In the genomic region with DNA sequence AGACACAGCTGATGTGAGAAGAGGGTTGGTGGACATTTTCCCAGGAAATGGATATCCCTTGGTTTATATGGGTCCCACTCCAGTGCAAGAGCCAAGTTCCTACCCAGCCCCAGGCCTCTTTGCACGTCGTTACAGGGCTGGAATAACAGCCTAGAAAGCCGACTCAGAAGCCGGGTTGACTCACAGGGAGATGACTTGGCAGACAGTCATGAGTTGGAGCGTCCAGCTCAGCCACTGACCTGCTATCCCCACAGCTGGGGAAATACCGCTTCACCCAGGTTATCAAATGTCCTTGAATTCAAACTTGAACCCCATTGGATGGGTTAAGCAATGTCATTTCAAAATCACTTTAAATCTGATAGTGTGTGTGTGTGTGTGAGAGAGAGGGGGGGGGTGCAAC, we compare ENCODE assay signal across 16 mouse cellular contexts. TPM values are rescaled to one million over a fixed set of nuclear protein-coding genes. Genes with fewer than 3 reads are reported as not detected.
A peak's percentile ranks its signal among the peaks of the same experiment; 100 is the strongest.
DNase-seq lines count a peak whose midpoint lies in the region; ATAC-seq lines count a peak whose summit lies in the region.
"Had no signal": no experiment of that assay in that cellular context is flagged by ENCODE, and none has a peak within 500 bp of the region (broad histone marks: within the 10 kb centered on the region; RNA-seq: fewer than 3 reads in every experiment).

No protein-coding gene starts in this region.

- 73% methylated on average over 6 of the region's 6 CpGs for WGBS in intestine, embryonic 14.5 days
- WGBS in intestine, embryonic 15.5 days = 59% methylated on average over 6 of the region's 6 CpGs

- no peak overlapping the region for H3K4me3 ChIP-seq in intestine, embryonic 14.5 days (ENCODE audit: low read depth, low read length)
- no peak overlapping the region for H3K4me3 ChIP-seq in intestine, embryonic 15.5 days (replicated peaks)
- H3K4me3 ChIP-seq: embryonic facial prominence, embryonic 12.5 days; forebrain, embryonic 10.5 days; heart, embryonic 13.5 days; limb, embryonic 13.5 days; midbrain, embryonic 12.5 days had no signal

- H3K36me3 ChIP-seq in intestine, embryonic 14.5 days (ENCODE audit: control insufficient read depth, insufficient read depth, low read length) = no peaks in the 10 kb centered on the region
- H3K36me3 ChIP-seq in intestine, embryonic 15.5 days = no peaks in the 10 kb centered on the region
- H3K36me3 ChIP-seq: embryonic facial prominence, embryonic 12.5 days; forebrain, embryonic 10.5 days; heart, embryonic 13.5 days; limb, embryonic 13.5 days; midbrain, embryonic 12.5 days had no signal

- ATAC-seq in intestine, embryonic 14.5 days (replicated peaks; ENCODE audit: low FRiP score, low TSS enrichment, low read depth) = no peak
- no peak for ATAC-seq in intestine, embryonic 15.5 days
- ATAC-seq: hindbrain, embryonic 16.5 days had no signal

- H3K27ac ChIP-seq in intestine, embryonic 14.5 days (ENCODE audit: low read depth) = no peak overlapping the region
- H3K27ac ChIP-seq in intestine, embryonic 15.5 days = no peak overlapping the region
- H3K27ac ChIP-seq: embryonic facial prominence, embryonic 12.5 days; forebrain, embryonic 10.5 days; heart, embryonic 13.5 days; limb, embryonic 13.5 days; midbrain, embryonic 12.5 days had no signal

- H3K9ac ChIP-seq in intestine, embryonic 14.5 days (ENCODE audit: low read length) = no peak overlapping the region
- H3K9ac ChIP-seq in intestine, embryonic 15.5 days = no peak overlapping the region
- H3K9ac ChIP-seq: embryonic facial prominence, embryonic 12.5 days; heart, embryonic 13.5 days; limb, embryonic 13.5 days; midbrain, embryonic 12.5 days had no signal

- peak; percentile 45 for DNase-seq in intestine, embryonic 14.5 days (ENCODE audit: low spot score)
- DNase-seq in MN1 (ENCODE audit: low spot score) (peak; percentile 74), adipocyte (ENCODE audit: low spot score) (peak; percentile 70)
- peak; percentile 36 for DNase-seq in gastrocnemius, postnatal 10 days
- no peak for DNase-seq in frontal cortex, postnatal 36 days (ENCODE audit: low spot score in 2 of 2)
- DNase-seq in urinary bladder, postnatal 10 days (ENCODE audit: low spot score) = no peak
- DNase-seq: kidney, adult 8-10 months; kidney, postnatal 4 days; right cerebral cortex, postnatal 4 days had no signal

- H3K4me1 ChIP-seq in intestine, embryonic 14.5 days (replicated peaks; ENCODE audit: control insufficient read depth, insufficient read depth, low read length) = peaks cover 3% of the 10 kb centered on the region
- no peaks in the 10 kb centered on the region for H3K4me1 ChIP-seq in intestine, embryonic 15.5 days (replicated peaks)

- H3K4me2 ChIP-seq in intestine, embryonic 14.5 days (ENCODE audit: low read length) = no peak overlapping the region
- H3K4me2 ChIP-seq in intestine, embryonic 15.5 days (replicated peaks) = no peak overlapping the region
- H3K4me2 ChIP-seq: embryonic facial prominence, embryonic 12.5 days; midbrain, embryonic 12.5 days had no signal

- H3K27me3 ChIP-seq in intestine, embryonic 14.5 days (replicated peaks; ENCODE audit: control insufficient read depth, insufficient read depth, low read length) = no peaks in the 10 kb centered on the region
- H3K27me3 ChIP-seq in intestine, embryonic 15.5 days (replicated peaks) = no peaks in the 10 kb centered on the region
- H3K27me3 ChIP-seq: embryonic facial prominence, embryonic 12.5 days; heart, embryonic 13.5 days; limb, embryonic 13.5 days; midbrain, embryonic 12.5 days had no signal

- H3K9me3 ChIP-seq in intestine, embryonic 14.5 days (ENCODE audit: control insufficient read depth, low read length) = no peaks in the 10 kb centered on the region
- no peaks in the 10 kb centered on the region for H3K9me3 ChIP-seq in intestine, embryonic 15.5 days
- H3K9me3 ChIP-seq: embryonic facial prominence, embryonic 12.5 days; forebrain, embryonic 10.5 days; heart, embryonic 13.5 days; limb, embryonic 13.5 days; midbrain, embryonic 12.5 days had no signal

RNA-seq across cellular contexts. Expression of a gene that starts 29.9 kb away (rescaled TPM):
- 36.9 and 38.0 TPM in 2 replicates for polyA plus RNA-seq in intestine, embryonic 14.5 days (2014; fragmentation: Nextera tagmentation; extraction: Ambion mirVana)
- polyA plus RNA-seq in intestine, embryonic 15.5 days (2015; fragmentation: Nextera tagmentation; extraction: Ambion mirVana) = 32.2 and 32.7 TPM in 2 replicates
- total RNA-seq in gastrocnemius, postnatal 10 days (2021) = 10 to 100 TPM; 39.3 to 42.5 TPM

RNA-seq across cellular contexts. Expression of a gene that starts 34.8 kb away (rescaled TPM):
- polyA plus RNA-seq in intestine, embryonic 14.5 days (2014; fragmentation: Nextera tagmentation; extraction: Ambion mirVana) = 4.7 and 5.0 TPM in 2 replicates
- 3.6 and 4.2 TPM in 2 replicates for polyA plus RNA-seq in intestine, embryonic 15.5 days (2015; fragmentation: Nextera tagmentation; extraction: Ambion mirVana)
- total RNA-seq in gastrocnemius, postnatal 10 days (2021) = under 1 TPM; 0.63 to 0.99 TPM

Comparison
In these comparisons a context has a peak if more than half of its experiments do, and no peak if none do; other contexts are left out.
1. DNase-seq: peak in intestine, embryonic 14.5 days (single experiment), MN1 (single experiment), adipocyte (single experiment) and gastrocnemius, postnatal 10 days (single experiment); none in frontal cortex, postnatal 36 days (0 of 2) and urinary bladder, postnatal 10 days (single experiment).